Mouse (Mus musculus): Measurements from ENCODE around the gene Swsap1. TPM values are rescaled to one million over a fixed set of nuclear protein-coding genes. Genes with fewer than 3 reads are reported as not detected.

Gene Swsap1
- polyA plus RNA-seq, 2 experiments = 7.0 to 12.8 TPM

GRCm38 (mm10) chr9:22001633-22002032 is 46.1 kb downstream of the Swsap1 start:
- ATAC-seq (ENCODE audit: low FRiP score, low read depth) (no peak), DNase-seq (ENCODE audit: low spot score) (no peak)
- 84% methylated on average over 4 of the region's 4 CpGs for WGBS
- Histone ChIP-seq H3K4me2 (replicated peaks; ENCODE audit: low read depth, low read length, severe bottlenecking) (peak overlapping the region; percentile 67; the same call in 1 of the 2 replicates), H3K9ac (ENCODE audit: low read depth, low read length, severe bottlenecking) (no peak overlapping the region), H3K9me3 (ENCODE audit: control insufficient read depth, low read length) (no peaks in the 10 kb centered on the region), H3K27ac (replicated peaks; ENCODE audit: low read depth, low read length) (no peak overlapping the region), H3K4me3 (replicated peaks; ENCODE audit: low read length) (no peak overlapping the region), H3K27me3 (ENCODE audit: control insufficient read depth, insufficient read depth, low read length) (no peaks in the 10 kb centered on the region), H3K4me1 (ENCODE audit: control insufficient read depth, insufficient read depth, low read length) (peaks cover 17% of the 10 kb centered on the region), H3K36me3 (ENCODE audit: control insufficient read depth, insufficient read depth, low read length) (peaks cover 25% of the 10 kb centered on the region)
- TF ChIP-seq POLR2A (IDR thresholded peaks at IDR 0.05; ENCODE audit: borderline replicate concordance, extremely low read depth, insufficient read depth, insufficient read length) = no peak

- peak within 1 kb of the TSS; percentile 61 for H3K4me3 ChIP-seq (replicated peaks; ENCODE audit: low read length)
- ATAC-seq (ENCODE audit: low FRiP score, low read depth) (peak; percentile 99), DNase-seq (ENCODE audit: low spot score) (peak; percentile 100)
- no peaks in the 10 kb centered on the region for H3K27me3 ChIP-seq (ENCODE audit: control insufficient read depth, insufficient read depth, low read length)
- WGBS = 6% methylated on average over 57 of the region's 57 CpGs
- H3K4me1 ChIP-seq (ENCODE audit: control insufficient read depth, insufficient read depth, low read length) = peaks cover 17% of the 10 kb centered on the region
- H3K36me3 ChIP-seq (ENCODE audit: control insufficient read depth, insufficient read depth, low read length) = peaks cover 33% of the 10 kb centered on the region
- no peaks in the 10 kb centered on the region for H3K9me3 ChIP-seq (ENCODE audit: control insufficient read depth, low read length)
- peak; percentile 52; the same call in 1 of the 2 replicates for TF ChIP-seq POLR2A (IDR thresholded peaks at IDR 0.05; ENCODE audit: borderline replicate concordance, extremely low read depth, insufficient read depth, insufficient read length)
- H3K4me2 ChIP-seq (replicated peaks; ENCODE audit: low read depth, low read length, severe bottlenecking) = peak within 1 kb of the TSS; percentile 79
- peak within 1 kb of the TSS; percentile 59 for H3K9ac ChIP-seq (ENCODE audit: low read depth, low read length, severe bottlenecking)
- H3K27ac ChIP-seq (replicated peaks; ENCODE audit: low read depth, low read length) = peak within 1 kb of the TSS; percentile 29; the same call in 1 of the 2 replicates
Measured at GRCm38 (mm10) chr9:22002194-22003162, 46.9 kb downstream of the Swsap1 start, which contains the start of the genes Ccdc151 and Prkcsh. Gene Ccdc151, minus strand, starts transcription at chr9:22002634. Gene Prkcsh, plus strand, starts transcription at chr9:22002806.

GRCm38 (mm10) chr9:22003163-22003554 is 47.6 kb downstream of the Swsap1 start:
- no peaks in the 10 kb centered on the region for H3K9me3 ChIP-seq (ENCODE audit: control insufficient read depth, low read length)
- DNase-seq (ENCODE audit: low spot score) (peak; percentile 15), ATAC-seq (ENCODE audit: low FRiP score, low read depth) (peak; percentile 4; the same call in 1 of the 2 replicates)
- peak overlapping the region; percentile 29; the same call in 1 of the 2 replicates for H3K27ac ChIP-seq (replicated peaks; ENCODE audit: low read depth, low read length)
- no peaks in the 10 kb centered on the region for H3K27me3 ChIP-seq (ENCODE audit: control insufficient read depth, insufficient read depth, low read length)
- H3K4me3 ChIP-seq (replicated peaks; ENCODE audit: low read length) = peak overlapping the region; percentile 61
- WGBS = 2% methylated on average over 18 of the region's 18 CpGs
- no peak for TF ChIP-seq POLR2A (IDR thresholded peaks at IDR 0.05; ENCODE audit: borderline replicate concordance, extremely low read depth, insufficient read depth, insufficient read length)
- H3K36me3 ChIP-seq (ENCODE audit: control insufficient read depth, insufficient read depth, low read length) = peaks cover 40% of the 10 kb centered on the region
- peak overlapping the region; percentile 79 for H3K4me2 ChIP-seq (replicated peaks; ENCODE audit: low read depth, low read length, severe bottlenecking)
- H3K4me1 ChIP-seq (ENCODE audit: control insufficient read depth, insufficient read depth, low read length) = peaks cover 17% of the 10 kb centered on the region
- peak overlapping the region; percentile 59 for H3K9ac ChIP-seq (ENCODE audit: low read depth, low read length, severe bottlenecking)

GRCm38 (mm10) chr9:22004546-22004945 is 49.0 kb downstream of the Swsap1 start:
- DNase-seq (ENCODE audit: low spot score) = no peak
- TF ChIP-seq POLR2A (IDR thresholded peaks at IDR 0.05; ENCODE audit: borderline replicate concordance, extremely low read depth, insufficient read depth, insufficient read length) = no peak
- H3K27ac ChIP-seq (replicated peaks; ENCODE audit: low read depth, low read length) = no peak overlapping the region
- peaks cover 54% of the 10 kb centered on the region for H3K36me3 ChIP-seq (ENCODE audit: control insufficient read depth, insufficient read depth, low read length)
- peaks cover 17% of the 10 kb centered on the region for H3K4me1 ChIP-seq (ENCODE audit: control insufficient read depth, insufficient read depth, low read length)
- WGBS = 94% methylated on average over 12 of the region's 12 CpGs
- ATAC-seq (ENCODE audit: low FRiP score, low read depth) = no peak
- H3K27me3 ChIP-seq (ENCODE audit: control insufficient read depth, insufficient read depth, low read length) = no peaks in the 10 kb centered on the region
- H3K4me3 ChIP-seq (replicated peaks; ENCODE audit: low read length) = no peak overlapping the region
- no peak overlapping the region for H3K9ac ChIP-seq (ENCODE audit: low read depth, low read length, severe bottlenecking)
- no peaks in the 10 kb centered on the region for H3K9me3 ChIP-seq (ENCODE audit: control insufficient read depth, low read length)
- H3K4me2 ChIP-seq (replicated peaks; ENCODE audit: low read depth, low read length, severe bottlenecking) = no peak overlapping the region

Other genes with a start within 250 kb of the Swsap1 start
- 36.9 and 48.0 TPM in 2 replicates for gene Ldlr, start 232.3 kb upstream of the Swsap1 start, polyA plus RNA-seq (2012; rRNA removed)
- gene Ldlr, start 232.3 kb upstream of the Swsap1 start, polyA plus RNA-seq (2014; fragmentation: Nextera tagmentation; extraction: Ambion mirVana) = 15.9 and 18.4 TPM in 2 replicates
- 64.8 and 68.8 TPM in 2 replicates for gene Spc24, start 195.5 kb upstream of the Swsap1 start, polyA plus RNA-seq (2012; rRNA removed)
- gene Spc24, start 195.5 kb upstream of the Swsap1 start, polyA plus RNA-seq (2014; fragmentation: Nextera tagmentation; extraction: Ambion mirVana) = 84.3 and 92.5 TPM in 2 replicates
- 38.6 and 49.6 TPM in 2 replicates for gene Kank2, start 157.0 kb upstream of the Swsap1 start, polyA plus RNA-seq (2012; rRNA removed)
- gene Kank2, start 157.0 kb upstream of the Swsap1 start, polyA plus RNA-seq (2014; fragmentation: Nextera tagmentation; extraction: Ambion mirVana) = 13.1 and 15.0 TPM in 2 replicates
- 0.17 TPM in 1 of 2 replicates, not detected in the other for gene Angptl8, start 120.2 kb upstream of the Swsap1 start, polyA plus RNA-seq (2012; rRNA removed)
- 0.44 and 1.1 TPM in 2 replicates for gene Angptl8, start 120.2 kb upstream of the Swsap1 start, polyA plus RNA-seq (2014; fragmentation: Nextera tagmentation; extraction: Ambion mirVana)
- 155 and 191 TPM in 2 replicates for gene Dock6, start 103.1 kb upstream of the Swsap1 start, polyA plus RNA-seq (2012; rRNA removed)
- gene Dock6, start 103.1 kb upstream of the Swsap1 start, polyA plus RNA-seq (2014; fragmentation: Nextera tagmentation; extraction: Ambion mirVana) = 31.6 and 38.8 TPM in 2 replicates
- 30.1 and 30.7 TPM in 2 replicates for gene Rab3d, start 37.6 kb upstream of the Swsap1 start, polyA plus RNA-seq (2012; rRNA removed)
- 32.5 and 36.3 TPM in 2 replicates for gene Rab3d, start 37.6 kb upstream of the Swsap1 start, polyA plus RNA-seq (2014; fragmentation: Nextera tagmentation; extraction: Ambion mirVana)
- gene Ccdc159, start 28.3 kb upstream of the Swsap1 start, polyA plus RNA-seq (2012; rRNA removed) = 9.6 and 10.8 TPM in 2 replicates
- gene Ccdc159, start 28.3 kb upstream of the Swsap1 start, polyA plus RNA-seq (2014; fragmentation: Nextera tagmentation; extraction: Ambion mirVana) = 2.8 and 3.3 TPM in 2 replicates
- gene Tmem205, start 28.2 kb upstream of the Swsap1 start, polyA plus RNA-seq (2012; rRNA removed) = 37.4 and 45.3 TPM in 2 replicates
- gene Tmem205, start 28.2 kb upstream of the Swsap1 start, polyA plus RNA-seq (2014; fragmentation: Nextera tagmentation; extraction: Ambion mirVana) = 49.5 and 51.5 TPM in 2 replicates
- gene Plppr2, start 18.7 kb upstream of the Swsap1 start, polyA plus RNA-seq (2012; rRNA removed) = 31.7 and 44.2 TPM in 2 replicates
- gene Plppr2, start 18.7 kb upstream of the Swsap1 start, polyA plus RNA-seq (2014; fragmentation: Nextera tagmentation; extraction: Ambion mirVana) = 8.7 and 11.2 TPM in 2 replicates
- gene Epor, start 7.8 kb downstream of the Swsap1 start, polyA plus RNA-seq (2012; rRNA removed) = 6.7 and 8.0 TPM in 2 replicates
- gene Epor, start 7.8 kb downstream of the Swsap1 start, polyA plus RNA-seq (2014; fragmentation: Nextera tagmentation; extraction: Ambion mirVana) = 4.1 and 5.9 TPM in 2 replicates
- gene Rgl3, start 33.7 kb downstream of the Swsap1 start, polyA plus RNA-seq (2012; rRNA removed) = 2.9 and 3.2 TPM in 2 replicates
- gene Rgl3, start 33.7 kb downstream of the Swsap1 start, polyA plus RNA-seq (2014; fragmentation: Nextera tagmentation; extraction: Ambion mirVana) = 1.1 and 1.5 TPM in 2 replicates
- gene Ccdc151, start 46.9 kb downstream of the Swsap1 start, polyA plus RNA-seq (2012; rRNA removed) = 1.2 and 1.3 TPM in 2 replicates
- 0.37 and 1.2 TPM in 2 replicates for gene Ccdc151, start 46.9 kb downstream of the Swsap1 start, polyA plus RNA-seq (2014; fragmentation: Nextera tagmentation; extraction: Ambion mirVana)
- 156 and 188 TPM in 2 replicates for gene Prkcsh, start 47.1 kb downstream of the Swsap1 start, polyA plus RNA-seq (2012; rRNA removed)
- gene Prkcsh, start 47.1 kb downstream of the Swsap1 start, polyA plus RNA-seq (2014; fragmentation: Nextera tagmentation; extraction: Ambion mirVana) = 89.0 and 103 TPM in 2 replicates
- gene Elavl3, start 96.3 kb downstream of the Swsap1 start, polyA plus RNA-seq (2012; rRNA removed) = 0.56 and 0.67 TPM in 2 replicates
- gene Elavl3, start 96.3 kb downstream of the Swsap1 start, polyA plus RNA-seq (2014; fragmentation: Nextera tagmentation; extraction: Ambion mirVana) = not detected in 2 replicates
- 0.28 TPM in 1 of 2 replicates, not detected in the other for gene Gm49318, start 115.5 kb downstream of the Swsap1 start, polyA plus RNA-seq (2012; rRNA removed)
- not detected in 2 replicates for gene Gm49318, start 115.5 kb downstream of the Swsap1 start, polyA plus RNA-seq (2014; fragmentation: Nextera tagmentation; extraction: Ambion mirVana)
- gene Zfp653, start 115.6 kb downstream of the Swsap1 start, polyA plus RNA-seq (2012; rRNA removed) = 31.2 and 33.7 TPM in 2 replicates
- gene Zfp653, start 115.6 kb downstream of the Swsap1 start, polyA plus RNA-seq (2014; fragmentation: Nextera tagmentation; extraction: Ambion mirVana) = 8.1 and 8.7 TPM in 2 replicates
- gene Ecsit, start 129.7 kb downstream of the Swsap1 start, polyA plus RNA-seq (2012; rRNA removed) = 36.3 and 37.5 TPM in 2 replicates
- gene Ecsit, start 129.7 kb downstream of the Swsap1 start, polyA plus RNA-seq (2014; fragmentation: Nextera tagmentation; extraction: Ambion mirVana) = 30.6 and 32.9 TPM in 2 replicates
- gene Cnn1, start 143.5 kb downstream of the Swsap1 start, polyA plus RNA-seq (2012; rRNA removed) = 2.3 and 3.0 TPM in 2 replicates
- gene Cnn1, start 143.5 kb downstream of the Swsap1 start, polyA plus RNA-seq (2014; fragmentation: Nextera tagmentation; extraction: Ambion mirVana) = 3.1 and 4.4 TPM in 2 replicates
- 145 and 168 TPM in 2 replicates for gene Elof1, start 161.4 kb downstream of the Swsap1 start, polyA plus RNA-seq (2012; rRNA removed)
- gene Elof1, start 161.4 kb downstream of the Swsap1 start, polyA plus RNA-seq (2014; fragmentation: Nextera tagmentation; extraction: Ambion mirVana) = 199 and 206 TPM in 2 replicates
- 20.3 and 21.6 TPM in 2 replicates for gene Acp5, start 180.0 kb downstream of the Swsap1 start, polyA plus RNA-seq (2012; rRNA removed)
- gene Acp5, start 180.0 kb downstream of the Swsap1 start, polyA plus RNA-seq (2014; fragmentation: Nextera tagmentation; extraction: Ambion mirVana) = 17.0 and 23.6 TPM in 2 replicates
- 54.5 and 62.4 TPM in 2 replicates for gene Pigyl, start 201.1 kb downstream of the Swsap1 start, polyA plus RNA-seq (2012; rRNA removed)
- 80.9 and 82.4 TPM in 2 replicates for gene Pigyl, start 201.1 kb downstream of the Swsap1 start, polyA plus RNA-seq (2014; fragmentation: Nextera tagmentation; extraction: Ambion mirVana)
- 0.12 and 0.14 TPM in 2 replicates for gene Zfp872, start 232.3 kb downstream of the Swsap1 start, polyA plus RNA-seq (2012; rRNA removed)
- gene Zfp872, start 232.3 kb downstream of the Swsap1 start, polyA plus RNA-seq (2014; fragmentation: Nextera tagmentation; extraction: Ambion mirVana) = 0.33 and 0.51 TPM in 2 replicates